Mouse (Mus musculus) heart, postnatal 0 days (tissue): ENCODE data around the gene Cilp2.

ENCODE experiments used
- CTCF ChIP-seq: IDR thresholded peaks from 2 replicates; pipeline ENCODE4 v1.5.1; 2016; ENCODE audit warnings: antibody characterized with exemption, control low read depth, low read depth
- EP300 ChIP-seq: IDR thresholded peaks from 2 replicates; pipeline ENCODE4 v1.6.1; 2016; ENCODE audit warnings: antibody characterized with exemption, low read depth

DNA sequence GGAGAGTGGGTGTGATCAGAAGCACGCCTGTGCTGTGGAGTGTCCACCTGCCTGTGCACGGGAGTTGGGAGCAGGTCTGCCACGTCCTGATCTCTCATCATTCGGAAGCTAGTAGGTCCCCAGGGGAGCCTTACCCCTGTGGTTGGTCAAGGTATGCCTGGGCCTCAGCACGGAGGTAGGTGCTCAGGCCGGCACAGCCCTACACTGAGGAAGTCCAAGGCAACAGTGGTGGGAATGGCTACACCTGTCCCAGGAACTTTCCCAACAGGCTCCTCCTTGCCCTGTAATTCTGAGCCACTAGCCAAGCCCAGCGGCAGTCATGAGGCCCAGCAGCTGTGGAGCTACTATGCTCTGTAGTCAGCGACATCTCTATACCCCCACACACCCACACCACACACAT lies 7.8 kb downstream of the Cilp2 start:
- TF ChIP-seq EP300 (no peak), CTCF (no peak)
